Mouse (Mus musculus) forebrain, embryonic 16.5 days (tissue): ENCODE measurements around the gene Nudt3. TPM values are rescaled to one million over a fixed set of nuclear protein-coding genes. Genes with fewer than 3 reads are reported as not detected.

Source experiments
- ATAC-seq: fragments of 200-750 bp; cut with Nextera tagmentation; 2 replicates; pipeline ENCODE4 v1.8.0; 2017; ENCODE audit warnings: mild to moderate bottlenecking, moderate library complexity
- H3K27ac ChIP-seq: fragments of 300-500 bp; sonication (generic); 2 replicates; pipeline ENCODE4 v1.5.1; 2014; ENCODE audit warnings: low read length, control low read depth
- H3K27me3 ChIP-seq: fragments of 300-500 bp; sonication (generic); replicated peaks from 2 replicates; pipeline ENCODE4 v1.6.1; 2014; ENCODE audit warnings: low read length; ENCODE audit not compliant: control insufficient read depth, insufficient read depth
- H3K36me3 ChIP-seq: fragments of 300-500 bp; sonication (generic); 2 replicates; pipeline ENCODE4 v1.6.1; 2014; ENCODE audit not compliant: control insufficient read depth, insufficient read depth
- H3K4me1 ChIP-seq: fragments of 300-500 bp; sonication (generic); replicated peaks from 2 replicates; pipeline ENCODE4 v1.6.1; 2014; ENCODE audit warnings: low read length; ENCODE audit not compliant: control insufficient read depth, insufficient read depth
- H3K4me2 ChIP-seq: fragments of 300-500 bp; sonication (generic); 2 replicates; pipeline ENCODE4 v1.6.1; 2014; ENCODE audit warnings: mild to moderate bottlenecking, low read length, control low read depth
- H3K4me3 ChIP-seq: fragments of 300-500 bp; sonication (generic); replicated peaks from 2 replicates; pipeline ENCODE4 v1.5.1; 2014; ENCODE audit warnings: mild to moderate bottlenecking, low read length, control low read depth
- H3K9ac ChIP-seq: fragments of 300-500 bp; sonication (generic); replicated peaks from 2 replicates; pipeline ENCODE4 v1.6.1; 2014; ENCODE audit warnings: low read depth, low read length, control low read depth
- H3K9me3 ChIP-seq: fragments of 300-500 bp; sonication (generic); 2 replicates; pipeline ENCODE4 v1.6.1; 2016; ENCODE audit warnings: low read length; ENCODE audit not compliant: control insufficient read depth
- WGBS: fragments of 180-500 bp; shearing (Covaris S2); extraction: QIAGEN DNeasy Blood & Tissue Kit; methylation state at CpG from one replicate; pipeline ENCODE4 v1.1.7; 2014; 5-methylcytosine and 5-hydroxymethylcytosine counted together
- polyA plus RNA-seq: library from polyadenylated mRNA; unstranded; fragments of >200 nt; fragmentation: Nextera tagmentation; extraction: Ambion mirVana; gene quantifications from 2 replicates; pipeline ENCODE4 v1.2.1, GENCODE M21; 2015

Nudt3 gene
- polyA plus RNA-seq, 1 experiment from 2014 or later: 272 TPM

DNA sequence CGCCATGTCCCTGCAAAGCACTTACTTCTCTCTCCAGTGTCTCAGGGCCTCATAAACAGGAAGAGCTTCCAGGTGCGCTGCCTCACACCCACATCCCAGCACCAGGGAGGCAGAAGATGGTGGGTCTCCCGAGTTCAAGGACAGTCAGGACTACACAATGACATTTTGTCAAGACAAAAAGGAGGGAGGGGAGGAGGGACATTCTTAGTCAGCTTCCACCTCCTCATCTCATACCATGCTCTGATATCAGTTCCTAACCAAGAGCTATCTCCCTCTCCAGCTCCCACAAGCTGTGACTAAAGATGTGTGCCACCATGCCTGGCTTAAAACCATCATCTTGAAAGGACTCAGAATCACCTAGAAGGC is 11.8 kb downstream of the Nudt3 start:
- 69% methylated on average over 3 of the region's 3 CpGs for WGBS
- H3K4me1 ChIP-seq: peaks cover 41% of the 10 kb centered on the region

DNA sequence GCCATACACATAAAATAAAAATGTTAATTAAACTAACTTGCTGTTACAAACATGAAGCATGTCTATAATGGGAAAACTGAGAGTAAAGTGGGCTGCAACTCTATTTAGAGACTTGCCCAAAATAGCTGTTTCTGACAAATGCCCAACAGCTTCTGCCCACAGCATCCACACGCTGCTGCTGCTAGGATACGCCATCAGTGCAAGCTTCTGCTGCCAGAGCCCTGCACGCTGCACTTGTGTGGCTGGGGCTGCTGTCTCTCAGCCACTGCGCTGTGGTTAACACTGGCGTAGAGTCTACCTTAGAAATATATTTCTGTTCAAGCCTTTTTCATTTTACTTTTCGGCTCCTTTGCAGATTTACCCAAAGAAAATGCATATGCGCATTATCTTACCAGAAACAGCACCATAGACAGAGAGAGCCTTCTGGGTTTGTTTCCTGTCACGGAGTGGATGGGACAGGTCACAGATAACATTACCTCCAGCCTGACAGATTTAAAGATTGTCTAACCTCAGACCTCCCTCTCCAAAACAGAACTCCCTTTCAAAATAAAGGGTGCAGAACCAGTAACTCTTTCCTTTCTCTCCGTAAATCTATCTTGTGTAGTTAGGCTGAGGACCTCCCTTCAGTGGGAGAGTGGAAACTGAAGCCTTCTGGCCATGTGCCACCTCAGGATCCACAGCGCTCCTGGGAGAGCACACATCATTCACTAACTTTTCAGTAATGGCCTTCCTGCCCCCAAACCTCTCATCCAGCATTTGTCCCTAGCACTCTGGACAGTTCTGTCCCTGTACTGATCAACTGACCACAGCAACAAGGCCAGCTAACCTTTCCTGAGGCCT is 12.4 kb downstream of the Nudt3 start:
- H3K4me1 ChIP-seq: peaks cover 41% of the 10 kb centered on the region
- H3K4me2 ChIP-seq: no peak overlapping the region
- H3K36me3 ChIP-seq: no peaks in the 10 kb centered on the region
- H3K27me3 ChIP-seq: no peaks in the 10 kb centered on the region
- no peak overlapping the region for H3K4me3 ChIP-seq
- peak overlapping the region; percentile 28; the same call in 1 of the 2 replicates for H3K27ac ChIP-seq
- ATAC-seq: peak; percentile 45; the same call in 1 of the 2 replicates
- H3K9ac ChIP-seq: no peak overlapping the region
- WGBS: 66% methylated on average over 10 of the region's 10 CpGs
- H3K9me3 ChIP-seq: no peaks in the 10 kb centered on the region

More for the DNA sequence above, 11.8 kb downstream of the Nudt3 start:
- no peak overlapping the region for H3K27ac ChIP-seq
- H3K4me2 ChIP-seq: no peak overlapping the region
- H3K9me3 ChIP-seq: no peaks in the 10 kb centered on the region
- no peaks in the 10 kb centered on the region for H3K27me3 ChIP-seq
- no peak for ATAC-seq
- no peaks in the 10 kb centered on the region for H3K36me3 ChIP-seq
- H3K4me3 ChIP-seq: no peak overlapping the region
- H3K9ac ChIP-seq: no peak overlapping the region

DNA sequence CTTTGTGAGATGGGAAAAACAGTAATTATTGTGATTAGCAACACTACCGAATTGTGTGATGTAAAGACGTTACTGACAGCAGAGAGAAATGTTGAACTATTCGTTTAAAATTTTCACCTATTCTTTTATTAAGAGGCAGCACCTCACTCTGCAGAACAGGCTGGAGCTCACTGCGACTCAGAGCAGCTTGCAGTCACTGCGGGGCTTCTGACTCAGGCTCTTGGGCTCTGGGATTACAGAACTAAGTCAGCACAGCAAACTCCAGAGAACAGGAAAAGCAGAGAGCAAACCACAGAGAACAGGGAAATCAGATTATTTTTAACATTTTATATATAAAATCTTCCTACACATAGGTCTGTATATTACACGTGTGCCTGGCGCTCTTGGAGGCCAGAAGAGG is 13.7 kb downstream of the Nudt3 start:
- H3K9ac ChIP-seq: no peak overlapping the region
- no peaks in the 10 kb centered on the region for H3K27me3 ChIP-seq
- H3K36me3 ChIP-seq: no peaks in the 10 kb centered on the region
- 86% methylated on average over 7 of the region's 7 CpGs for WGBS
- H3K27ac ChIP-seq: no peak overlapping the region
- H3K4me3 ChIP-seq: no peak overlapping the region
- H3K4me2 ChIP-seq: no peak overlapping the region
- H3K9me3 ChIP-seq: no peaks in the 10 kb centered on the region
- no peak for ATAC-seq
- peaks cover 41% of the 10 kb centered on the region for H3K4me1 ChIP-seq

DNA sequence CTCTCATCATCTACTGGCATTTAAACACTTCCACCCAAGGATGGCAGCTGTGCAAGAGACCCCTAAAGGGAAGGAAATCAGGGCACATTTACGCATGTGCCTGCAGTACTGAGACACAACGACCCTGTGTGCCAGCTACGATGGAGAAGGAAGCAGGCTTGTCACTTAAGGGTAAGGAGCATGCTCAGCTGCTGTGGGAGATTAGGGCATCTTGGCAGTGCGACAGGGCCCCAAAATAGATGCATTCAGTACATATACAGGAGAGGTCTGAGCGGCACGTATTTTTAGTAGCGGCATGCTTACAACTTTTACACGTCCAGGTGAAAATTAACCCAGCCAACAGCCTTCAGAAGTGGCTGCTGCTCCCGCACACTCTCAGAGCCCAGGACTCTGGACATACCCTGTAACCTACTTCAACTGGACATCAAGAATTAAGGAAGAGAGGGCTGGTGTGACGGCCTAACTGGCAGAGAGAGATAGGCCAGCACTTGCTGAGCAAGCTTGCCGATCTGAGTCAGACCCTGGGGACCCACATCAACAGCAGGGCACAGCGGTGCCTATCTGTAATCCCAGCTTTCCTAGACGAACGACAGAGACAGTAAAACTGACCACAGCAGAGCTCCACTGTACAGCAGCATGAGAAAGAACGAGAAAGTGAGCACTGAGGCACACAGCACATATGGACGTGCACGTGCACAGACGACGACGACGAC is 19.6 kb downstream of the Nudt3 start:
- peaks cover 31% of the 10 kb centered on the region for H3K4me1 ChIP-seq
- 68% methylated on average over 21 of the region's 21 CpGs for WGBS
- H3K4me3 ChIP-seq: no peak overlapping the region
- no peaks in the 10 kb centered on the region for H3K9me3 ChIP-seq
- ATAC-seq: no peak; the same call in 1 of the 2 replicates
- H3K4me2 ChIP-seq: no peak overlapping the region
- H3K9ac ChIP-seq: no peak overlapping the region
- no peak overlapping the region for H3K27ac ChIP-seq
- no peaks in the 10 kb centered on the region for H3K36me3 ChIP-seq
- H3K27me3 ChIP-seq: no peaks in the 10 kb centered on the region

DNA sequence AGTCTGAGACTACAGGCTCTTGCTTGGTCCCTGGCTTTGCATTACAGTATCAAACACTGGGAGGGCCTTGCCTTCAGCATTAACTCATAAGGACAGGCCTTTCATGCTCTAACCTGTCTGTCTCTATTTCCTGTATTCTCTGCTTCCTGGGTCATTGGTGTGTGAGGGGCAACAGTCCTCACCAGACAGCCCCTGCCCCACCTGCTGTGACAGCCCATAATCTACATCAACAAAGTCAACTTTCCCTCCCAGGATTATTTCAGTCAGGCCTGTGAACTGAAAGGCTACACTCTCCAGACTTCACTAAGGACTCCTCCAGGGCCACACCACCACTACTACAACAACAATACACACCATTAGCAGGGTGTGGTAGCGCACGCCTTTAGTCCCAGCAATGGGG is 20.3 kb downstream of the Nudt3 start:
- Histone ChIP-seq H3K36me3 (no peaks in the 10 kb centered on the region), H3K9me3 (no peaks in the 10 kb centered on the region), H3K4me1 (peaks cover 31% of the 10 kb centered on the region), H3K9ac (no peak overlapping the region), H3K27ac (no peak overlapping the region), H3K27me3 (no peaks in the 10 kb centered on the region), H3K4me3 (no peak overlapping the region), H3K4me2 (no peak overlapping the region)
- ATAC-seq: no peak
- 86% methylated on average over 2 of the region's 2 CpGs for WGBS

DNA sequence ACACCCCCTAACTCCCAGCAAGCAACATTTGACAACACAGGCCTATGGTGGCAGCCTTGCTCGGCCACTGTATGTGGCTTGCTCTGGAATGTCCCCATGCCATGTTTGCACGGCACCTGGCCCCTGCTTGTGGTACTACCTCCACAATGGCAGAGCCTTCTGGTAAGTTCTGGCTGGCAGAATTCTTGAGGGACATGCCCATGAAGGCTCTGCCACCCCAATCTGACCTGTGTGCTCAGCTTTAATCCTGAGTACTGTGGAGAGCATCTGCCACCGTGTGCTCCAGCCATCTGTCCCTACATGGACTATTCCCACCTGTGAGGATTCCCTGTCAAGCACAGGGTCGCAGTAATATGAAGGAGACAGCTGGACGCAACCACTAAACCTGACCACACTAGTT is 22.4 kb downstream of the Nudt3 start:
- no peak overlapping the region for H3K9ac ChIP-seq
- ATAC-seq: no peak
- no peak overlapping the region for H3K27ac ChIP-seq
- H3K4me3 ChIP-seq: no peak overlapping the region
- no peaks in the 10 kb centered on the region for H3K9me3 ChIP-seq
- peaks cover 36% of the 10 kb centered on the region for H3K4me1 ChIP-seq
- WGBS: 68% methylated on average over 5 of the region's 5 CpGs
- H3K4me2 ChIP-seq: no peak overlapping the region
- H3K36me3 ChIP-seq: peaks cover 7% of the 10 kb centered on the region
- no peaks in the 10 kb centered on the region for H3K27me3 ChIP-seq

DNA sequence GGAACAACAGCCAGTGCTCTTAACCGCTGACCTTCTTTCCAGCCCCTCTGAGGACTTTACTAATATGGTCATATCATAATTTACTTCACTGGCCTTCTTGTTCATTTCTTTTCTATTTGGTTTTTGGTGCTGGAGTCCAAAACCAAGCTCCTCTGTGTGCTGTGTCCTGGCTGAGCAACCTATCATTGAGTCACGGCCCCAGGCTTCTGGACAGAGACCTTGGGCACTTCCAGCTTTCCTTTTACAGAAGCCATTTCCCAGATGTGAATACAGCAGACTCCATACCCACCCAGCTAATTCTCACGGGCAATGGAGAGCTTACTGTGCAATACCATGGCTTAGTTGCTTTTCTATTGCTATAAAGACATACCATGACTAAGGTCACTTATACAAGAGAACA is 23.0 kb downstream of the Nudt3 start:
- 87% methylated on average over 3 of the region's 3 CpGs for WGBS
- H3K4me3 ChIP-seq: no peak overlapping the region
- H3K27ac ChIP-seq: no peak overlapping the region
- no peaks in the 10 kb centered on the region for H3K9me3 ChIP-seq
- no peak overlapping the region for H3K9ac ChIP-seq
- peaks cover 7% of the 10 kb centered on the region for H3K36me3 ChIP-seq
- no peak for ATAC-seq
- peaks cover 36% of the 10 kb centered on the region for H3K4me1 ChIP-seq
- no peaks in the 10 kb centered on the region for H3K27me3 ChIP-seq
- no peak overlapping the region for H3K4me2 ChIP-seq

DNA sequence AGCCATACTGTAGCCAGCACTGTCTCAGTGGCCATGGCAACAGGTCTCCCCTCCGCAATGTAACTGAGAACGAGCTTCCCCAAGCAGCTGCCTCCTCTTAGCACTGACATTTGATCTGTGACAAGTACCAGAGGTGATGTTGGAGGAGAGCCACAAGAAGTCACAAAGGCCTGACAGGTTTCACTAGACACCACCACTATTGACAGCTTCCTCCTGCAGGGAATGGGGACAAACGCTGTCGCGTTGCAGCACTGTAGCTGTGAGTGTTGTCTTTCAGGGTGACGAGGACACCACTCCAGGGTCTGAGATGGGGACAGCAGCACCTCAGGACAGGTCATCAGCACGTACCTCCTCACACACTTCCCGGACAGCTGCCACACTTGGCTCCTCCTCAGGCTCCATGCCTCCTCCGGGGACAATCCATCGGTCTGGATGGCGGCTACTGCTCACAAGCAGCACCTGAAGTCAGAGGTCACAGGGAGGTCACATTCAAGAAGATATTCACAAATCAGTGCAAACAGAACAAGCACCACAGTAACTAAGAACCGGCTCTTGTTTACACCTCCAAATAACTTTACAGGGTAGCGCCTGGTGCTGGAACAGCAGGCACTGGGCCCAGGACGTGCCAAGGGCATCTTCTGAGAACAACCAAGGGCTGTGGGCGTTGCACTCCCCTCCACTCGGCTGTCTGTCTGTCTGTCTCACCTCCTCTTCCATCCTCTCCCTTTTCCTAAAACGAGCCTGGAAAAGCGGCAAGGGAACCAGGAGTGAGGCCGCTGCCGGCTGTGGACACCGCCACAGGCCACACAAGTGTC is 26.7 kb downstream of the Nudt3 start:
- peaks cover 23% of the 10 kb centered on the region for H3K36me3 ChIP-seq
- H3K9me3 ChIP-seq: no peaks in the 10 kb centered on the region
- no peak overlapping the region for H3K27ac ChIP-seq
- H3K9ac ChIP-seq: no peak overlapping the region
- WGBS: 83% methylated on average over 21 of the region's 21 CpGs
- H3K27me3 ChIP-seq: no peaks in the 10 kb centered on the region
- no peak overlapping the region for H3K4me3 ChIP-seq
- no peak overlapping the region for H3K4me2 ChIP-seq
- H3K4me1 ChIP-seq: peaks cover 14% of the 10 kb centered on the region
- no peak for ATAC-seq
